Mouse (Mus musculus): ENCODE measurements at regions not wholly inside any gene's neighbourhood (a gene's known extent, or its start where the extent isn't known, plus 50 kb on each side); places are given as distances from the start of the nearest gene placed in this dataset.

DNA sequence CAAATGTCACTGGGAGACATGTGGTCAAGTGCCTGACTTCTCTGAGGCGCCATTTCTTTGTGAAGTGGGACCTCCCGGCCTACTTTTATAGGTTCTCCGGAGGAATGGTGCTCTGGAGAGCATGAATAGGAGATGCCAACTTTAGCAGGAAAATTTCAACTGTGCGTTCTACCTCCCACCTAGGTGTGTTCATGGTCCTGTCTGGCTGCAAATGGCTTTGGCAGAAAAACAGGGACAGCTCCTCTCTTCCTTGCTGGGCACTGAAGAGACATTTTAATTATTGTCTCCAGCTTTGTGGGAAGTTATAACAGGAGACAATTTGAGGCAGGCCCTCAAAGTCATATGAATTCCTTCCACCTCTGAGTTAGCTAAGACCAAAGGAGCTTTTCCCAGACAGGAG lies 190.6 kb upstream of the Sfrp2 start:
- TF ChIP-seq CTCF (IDR thresholded peaks at IDR 0.05; ENCODE audit: control insufficient read depth, insufficient read depth, insufficient replicate concordance, low read depth, low read length) (no peak), POLR2A (IDR thresholded peaks at IDR 0.05; ENCODE audit: control insufficient read depth, low read depth, low read length) (no peak)

Measured in testis, adult 2 months (tissue).